Mouse (Mus musculus) megakaryocyte, embryonic 14.5 days (primary cell): ENCODE results near the gene Dync1i1.

Source experiments
- FLI1 ChIP-seq: IDR thresholded peaks from 2 replicates; pipeline ENCODE4 v1.6.1; 2012; ENCODE audit warnings: low read length, inconsistent platforms, mixed read lengths
- GATA1 ChIP-seq: IDR thresholded peaks from 3 replicates; pipeline ENCODE4 v1.6.1; 2012; ENCODE audit warnings: mixed read lengths, low read length, inconsistent platforms, borderline replicate concordance

DNA sequence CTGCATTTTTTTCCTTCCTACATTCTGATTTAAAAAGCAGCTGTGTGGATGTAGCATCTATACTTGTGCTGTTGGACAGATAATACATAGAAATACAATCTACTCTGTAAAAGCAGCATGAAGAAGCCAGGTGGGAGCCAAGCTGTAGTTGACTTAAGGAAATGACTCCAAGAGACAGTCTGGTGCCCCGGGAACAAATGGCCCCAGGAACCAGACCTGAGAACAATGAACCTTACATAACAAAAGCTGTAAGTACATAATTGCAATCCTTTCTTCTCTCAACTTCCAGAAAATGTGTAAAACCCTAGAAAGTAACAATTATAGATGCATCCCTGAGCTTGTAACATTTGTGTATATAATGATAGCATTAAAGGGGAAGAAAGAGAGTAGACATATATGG is 86.6 kb downstream of the Dync1i1 start:
- no peak for TF ChIP-seq GATA1
- no peak for TF ChIP-seq FLI1
